Mouse (Mus musculus): ENCODE data around the gene Wfdc11.
"Not testable (repeated sequence)": the region's sequence is repeated elsewhere in the genome, so short reads cannot be mapped to it uniquely, and the experiment has no call there.

Gene Wfdc11

DNA sequence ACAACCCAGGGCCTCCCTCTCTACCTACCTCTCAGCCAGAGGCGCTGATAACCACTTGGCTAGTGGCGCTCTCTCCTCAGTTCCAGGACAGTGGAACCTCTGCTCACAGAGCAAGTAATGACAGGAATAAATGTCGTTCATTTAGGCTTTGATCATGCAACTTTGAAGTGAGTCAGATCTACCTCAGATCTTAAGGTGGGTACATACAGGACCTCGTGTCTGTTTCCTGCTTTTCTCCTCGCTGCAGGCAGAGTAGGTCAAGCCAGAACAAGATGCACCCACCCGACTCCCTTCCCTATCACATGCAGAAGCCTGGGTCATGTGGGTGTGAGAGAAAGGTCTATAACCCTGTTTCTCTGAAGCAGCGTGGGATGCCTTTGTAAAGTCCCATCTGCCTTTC, at the start of gene Wfdc11:
Wfdc11 (minus strand) TSS at position 101 of the 400 bp plus-strand sequence.
- no peak for DNase-seq (ENCODE audit: extremely low read depth, low read depth)

DNA sequence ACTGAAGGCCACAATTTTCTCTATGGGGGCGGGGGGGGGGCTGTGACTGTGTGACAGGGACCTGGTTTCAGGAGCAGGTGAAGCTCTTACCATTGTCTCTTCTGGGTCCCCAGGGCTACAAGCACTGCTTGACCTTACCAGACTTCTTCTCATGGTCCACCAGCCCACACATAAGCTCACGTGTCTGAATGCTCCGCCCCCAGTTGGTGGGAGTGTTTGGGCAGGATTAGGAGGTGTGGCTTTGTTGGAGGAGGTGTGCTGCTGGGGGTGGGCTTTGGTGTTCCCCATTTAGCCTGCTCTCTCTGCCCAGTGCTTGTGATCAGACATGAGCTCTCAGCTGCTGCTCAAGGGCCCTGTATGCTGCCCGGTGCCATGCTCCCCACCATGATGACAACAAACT, 49.4 kb upstream of the Wfdc11 start:
- no peak for DNase-seq (ENCODE audit: extremely low read depth, low read depth)

DNA sequence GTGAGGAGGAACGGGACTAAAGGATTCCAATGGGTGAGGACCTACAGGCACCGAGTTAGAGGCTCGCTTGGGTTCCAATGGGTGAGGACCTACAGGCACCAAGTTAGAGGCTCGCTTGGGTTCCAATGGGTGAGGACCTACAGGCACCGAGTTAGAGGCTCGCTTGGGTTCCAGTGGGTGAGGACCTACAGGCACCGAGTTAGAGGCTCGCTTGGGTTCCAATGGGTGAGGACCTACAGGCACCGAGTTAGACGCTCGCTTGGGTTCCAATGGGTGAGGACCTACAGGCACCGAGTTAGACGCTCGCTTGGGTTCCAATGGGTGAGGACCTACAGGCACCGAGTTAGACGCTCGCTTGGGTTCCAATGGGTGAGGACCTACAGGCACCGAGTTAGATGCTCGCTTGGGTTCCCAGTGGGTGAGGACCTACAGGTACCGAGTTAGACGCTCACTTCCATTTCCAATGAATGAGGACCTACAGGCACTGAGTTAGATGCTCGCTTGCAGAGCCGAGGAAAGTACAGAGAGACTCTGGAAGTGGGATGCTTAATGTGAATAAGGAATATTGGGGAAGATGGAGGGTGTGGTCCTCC, 42.4 kb upstream of the Wfdc11 start:
- not testable (repeated sequence) for DNase-seq (ENCODE audit: extremely low read depth, low read depth)

DNA sequence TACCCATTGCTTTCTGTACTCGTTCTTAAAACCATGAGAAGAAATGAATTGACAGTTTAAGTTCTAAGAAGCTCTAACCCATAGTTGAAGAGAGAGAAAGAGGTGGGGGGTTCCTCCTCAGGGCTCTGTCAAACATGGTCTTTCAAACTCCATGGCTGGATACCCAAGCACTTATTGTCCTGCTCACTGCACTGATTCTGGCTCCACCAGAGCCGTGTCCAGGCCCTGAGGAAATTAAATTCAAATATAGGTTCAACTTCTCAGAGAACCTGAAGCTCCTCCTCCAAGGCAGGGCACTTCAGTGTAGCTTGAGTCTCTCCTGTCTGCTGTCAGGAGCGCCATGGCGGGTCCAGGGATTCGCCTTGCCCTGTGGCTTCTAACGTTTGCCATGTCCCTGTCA, 41.1 kb upstream of the Wfdc11 start, which contains the start of gene Spint5:
Spint5 (plus strand) TSS at position 301 of the 400 bp plus-strand sequence.
- DNase-seq (ENCODE audit: extremely low read depth, low read depth): no peak

- DNase-seq (ENCODE audit: extremely low read depth, low read depth): no peak
Observed at GRCm38 (mm10) chr2:164705991-164706390, 32.1 kb upstream of the Wfdc11 start.

DNA sequence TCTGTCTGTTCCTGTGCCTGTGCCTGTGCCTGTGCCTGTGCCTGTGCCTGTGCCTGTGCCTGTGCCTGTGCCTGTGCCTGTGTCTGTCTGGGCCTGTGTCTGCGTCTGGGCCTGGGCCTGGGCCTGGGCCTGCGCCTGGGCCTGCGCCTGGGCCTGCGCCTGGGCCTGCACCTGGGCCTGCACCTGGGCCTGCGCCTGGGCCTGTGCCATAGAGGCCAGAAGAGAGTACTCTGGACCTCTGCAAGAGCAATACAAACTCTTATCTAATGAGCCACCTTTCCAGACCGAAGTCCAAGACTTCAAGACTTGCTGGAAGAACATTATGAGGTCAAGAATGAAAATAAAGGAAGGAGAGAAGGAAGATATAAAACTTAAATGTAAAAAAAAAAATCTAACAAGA, 31.4 kb upstream of the Wfdc11 start:
- DNase-seq (ENCODE audit: extremely low read depth, low read depth): no peak

DNA sequence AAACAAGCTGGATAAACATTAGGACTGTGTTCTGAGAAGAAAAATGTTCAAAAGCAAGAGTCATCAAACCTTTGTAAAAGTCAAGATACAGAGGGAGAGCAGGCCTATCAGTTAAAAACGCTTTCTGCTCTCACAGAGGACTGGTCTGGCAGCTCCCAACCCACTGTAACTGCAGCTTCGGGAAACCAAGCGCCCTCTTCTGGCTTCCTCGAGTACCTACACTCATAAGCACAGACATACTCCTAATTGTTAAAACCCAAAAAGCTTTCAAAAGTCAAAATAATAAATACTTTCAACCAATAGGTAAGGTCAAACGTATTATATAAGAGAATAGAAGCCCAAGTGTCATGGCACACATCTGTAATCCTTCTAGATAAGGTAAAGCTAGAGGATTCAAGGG, 30.3 kb upstream of the Wfdc11 start:
- no peak for DNase-seq (ENCODE audit: extremely low read depth, low read depth)

DNA sequence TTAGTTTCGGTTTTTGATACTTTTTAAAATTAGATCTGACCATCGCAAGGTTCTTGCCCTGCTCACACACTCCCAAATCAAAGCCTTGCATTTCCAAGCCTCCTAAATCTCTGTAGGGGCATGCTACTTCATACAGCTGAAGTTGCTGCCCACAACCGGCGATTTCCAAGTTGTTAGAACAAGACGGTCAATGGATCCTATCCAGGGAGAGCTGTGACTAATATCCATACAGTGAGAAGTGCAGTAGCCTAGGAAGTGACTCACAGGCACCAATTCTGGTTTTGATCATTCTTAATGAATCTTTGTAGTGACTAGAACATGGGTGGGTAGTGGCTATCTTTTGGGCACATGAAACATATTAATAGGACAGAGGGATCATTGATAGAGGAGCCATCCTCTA, 27.9 kb upstream of the Wfdc11 start:
- DNase-seq (ENCODE audit: extremely low read depth, low read depth): no peak

- no peak for DNase-seq (ENCODE audit: extremely low read depth, low read depth)
Observed at GRCm38 (mm10) chr2:164700959-164701358, 27.1 kb upstream of the Wfdc11 start.

- DNase-seq (ENCODE audit: extremely low read depth, low read depth): no peak
Observed at GRCm38 (mm10) chr2:164698201-164698600, 24.3 kb upstream of the Wfdc11 start, which contains the start of gene Spint4. Spint4 (plus strand) TSS chr2:164698501.

DNA sequence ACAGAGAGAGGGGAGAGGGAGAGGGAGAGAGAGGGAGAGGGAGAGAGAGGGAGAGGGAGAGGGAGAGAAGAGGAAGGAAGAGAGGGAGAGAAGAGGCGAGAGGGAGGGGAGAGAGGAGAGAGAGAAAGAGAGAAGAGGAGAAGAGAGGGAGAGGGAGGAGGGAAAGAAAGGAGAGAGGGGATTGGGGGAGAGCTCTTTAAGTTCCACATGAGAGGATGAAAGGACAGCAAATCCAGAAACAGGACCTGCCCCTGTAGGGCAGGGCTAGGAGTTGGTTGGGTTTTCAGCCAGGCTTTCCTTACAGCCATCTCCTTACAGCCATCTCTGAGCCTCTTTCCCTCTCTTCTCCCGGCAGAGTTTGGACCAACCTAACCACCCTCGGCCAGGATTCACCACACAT, 10.9 kb upstream of the Wfdc11 start, which contains the start of gene Wfdc13:
Wfdc13 (plus strand) TSS at position 301 of the 400 bp plus-strand sequence.
- DNase-seq (ENCODE audit: extremely low read depth, low read depth): no peak

DNA sequence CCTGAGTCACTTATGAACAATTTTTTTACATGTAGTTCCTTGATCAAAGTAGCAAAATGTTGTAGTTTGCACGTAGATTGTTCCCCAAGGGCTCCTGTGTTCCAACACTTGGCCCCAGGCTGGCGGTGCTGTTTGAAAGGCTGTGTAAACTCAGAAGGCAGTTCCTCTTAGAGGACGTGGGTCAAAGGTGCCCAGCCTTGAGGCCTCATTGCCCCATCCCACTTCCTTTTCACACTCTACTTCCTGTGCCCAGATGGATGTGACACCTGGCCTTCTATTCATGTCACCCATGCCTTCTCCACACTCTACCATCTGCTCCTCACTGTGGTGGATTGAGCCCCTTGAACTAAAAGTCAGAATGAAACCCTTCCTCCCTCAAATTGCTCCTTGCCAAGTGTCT, 6.0 kb upstream of the Wfdc11 start:
- no peak for DNase-seq (ENCODE audit: extremely low read depth, low read depth)

DNA sequence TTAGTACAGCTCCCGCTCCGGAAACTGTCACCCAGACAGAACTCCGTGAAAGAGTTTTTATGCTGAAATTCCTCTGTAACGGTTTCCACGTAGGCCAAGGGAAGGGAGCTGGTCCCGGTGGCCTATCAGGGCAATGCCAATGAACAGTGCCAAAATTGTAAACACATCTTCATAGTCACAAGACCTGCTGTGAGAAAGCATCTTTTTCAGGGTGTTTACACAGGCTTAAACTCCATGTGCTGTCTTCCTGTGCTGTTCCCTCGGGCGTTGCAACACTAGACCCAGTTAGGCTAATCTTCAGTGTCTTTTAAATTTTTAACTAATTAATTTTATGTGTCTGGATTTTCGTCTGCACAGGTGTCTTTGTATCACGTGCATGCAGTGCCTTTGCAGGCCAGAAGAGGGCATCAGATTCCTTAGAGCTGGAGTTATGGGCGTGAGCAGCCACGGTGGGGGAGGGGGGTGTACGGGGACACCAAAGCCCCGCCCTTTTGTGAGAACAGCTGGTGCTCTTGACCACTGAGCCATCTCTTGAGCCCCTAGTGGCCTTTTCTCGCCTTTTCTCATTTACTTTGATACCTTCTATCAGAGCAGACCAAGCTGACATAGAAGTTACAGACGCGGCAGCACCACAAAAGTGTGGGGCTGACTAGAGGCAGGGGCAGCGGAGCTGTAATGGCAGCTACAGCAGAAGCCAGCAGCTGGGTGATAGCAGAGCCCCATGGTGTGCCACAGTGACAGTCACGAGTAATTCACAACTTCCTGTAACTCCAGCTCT, 5.2 kb upstream of the Wfdc11 start:
- peak; percentile 18 for DNase-seq (ENCODE audit: extremely low read depth, low read depth)

DNA sequence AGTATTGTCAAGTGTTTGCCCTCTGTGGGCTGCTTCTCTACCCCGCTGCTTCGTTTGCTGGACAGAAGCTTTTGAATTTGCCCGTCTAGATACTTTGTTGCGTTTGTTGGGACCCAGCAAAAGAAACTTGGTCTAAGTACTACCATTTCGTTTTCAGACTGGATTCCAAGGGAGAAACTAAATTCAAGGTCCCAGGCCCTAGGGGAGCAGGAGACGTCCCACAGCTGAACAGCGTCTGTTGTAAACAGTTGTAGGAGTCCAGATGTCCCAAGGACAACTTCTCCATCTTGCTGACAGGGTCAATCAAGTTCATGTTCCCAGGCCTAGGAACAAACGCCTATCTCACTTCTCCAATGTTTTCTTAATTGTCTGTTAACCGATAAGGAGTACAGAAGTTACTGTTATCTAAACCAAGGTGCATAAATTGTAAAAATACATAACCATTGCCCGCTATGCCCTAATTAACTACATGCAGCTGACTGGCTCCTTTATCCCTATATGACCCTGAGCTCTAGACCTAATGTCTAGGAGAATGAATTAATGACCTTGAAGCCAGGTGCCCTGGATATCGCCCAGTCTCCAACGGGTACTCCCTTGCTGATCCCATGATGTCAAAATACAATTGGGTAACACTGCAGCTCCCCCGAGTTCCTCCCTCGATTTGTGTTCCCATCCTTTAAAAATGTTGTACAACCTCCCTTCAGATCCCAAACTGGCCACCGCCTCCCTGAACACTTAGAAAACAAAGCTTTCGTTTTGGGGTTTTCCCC, 3.2 kb upstream of the Wfdc11 start:
- DNase-seq (ENCODE audit: extremely low read depth, low read depth): peak; percentile 80

- no peak for DNase-seq (ENCODE audit: extremely low read depth, low read depth)
Observed at GRCm38 (mm10) chr2:164676103-164676502, 2.2 kb upstream of the Wfdc11 start.

DNA sequence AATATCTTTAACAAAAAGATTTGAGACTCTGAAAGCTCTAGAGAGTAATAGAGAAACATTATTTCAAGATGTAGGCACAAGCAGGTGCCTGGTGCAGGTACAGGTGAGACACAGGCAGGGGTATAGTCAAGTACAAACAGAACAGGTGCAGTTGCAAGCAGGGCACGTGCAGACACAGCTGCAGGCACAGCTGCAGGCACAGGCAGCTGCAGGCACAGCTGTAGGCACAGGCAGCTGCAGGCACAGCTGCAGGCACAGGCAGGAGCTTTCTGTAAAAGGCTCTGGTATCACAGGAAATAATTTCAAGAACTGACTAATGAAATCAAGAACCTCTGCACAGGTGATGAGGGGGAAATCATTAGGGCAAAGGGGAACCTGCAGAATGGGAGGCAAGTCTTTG, 2.9 kb downstream of the Wfdc11 start:
- no peak for DNase-seq (ENCODE audit: extremely low read depth, low read depth)

DNA sequence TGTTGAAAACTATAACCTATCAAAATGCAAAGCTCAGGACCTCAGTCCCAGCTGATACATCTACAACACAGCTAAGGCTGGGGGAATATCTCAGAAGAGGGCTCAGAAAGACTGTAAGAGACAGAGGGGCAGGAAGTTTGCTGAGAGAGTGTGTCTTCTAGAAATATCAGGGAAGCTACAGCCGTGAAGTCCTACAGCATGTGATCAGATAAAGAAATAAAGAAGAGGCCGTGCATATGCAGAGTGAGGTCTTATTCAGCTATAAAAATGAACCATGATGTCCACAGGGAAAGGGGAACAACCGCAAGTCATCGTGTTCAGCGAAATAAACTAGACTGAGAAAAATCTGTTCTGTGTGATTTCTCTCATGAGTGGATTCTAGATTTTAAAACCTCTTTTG, 3.6 kb downstream of the Wfdc11 start:
- peak; percentile 47 for DNase-seq (ENCODE audit: extremely low read depth, low read depth)

- DNase-seq (ENCODE audit: extremely low read depth, low read depth): no peak
Observed at GRCm38 (mm10) chr2:164664851-164665250, 9.0 kb downstream of the Wfdc11 start.

DNA sequence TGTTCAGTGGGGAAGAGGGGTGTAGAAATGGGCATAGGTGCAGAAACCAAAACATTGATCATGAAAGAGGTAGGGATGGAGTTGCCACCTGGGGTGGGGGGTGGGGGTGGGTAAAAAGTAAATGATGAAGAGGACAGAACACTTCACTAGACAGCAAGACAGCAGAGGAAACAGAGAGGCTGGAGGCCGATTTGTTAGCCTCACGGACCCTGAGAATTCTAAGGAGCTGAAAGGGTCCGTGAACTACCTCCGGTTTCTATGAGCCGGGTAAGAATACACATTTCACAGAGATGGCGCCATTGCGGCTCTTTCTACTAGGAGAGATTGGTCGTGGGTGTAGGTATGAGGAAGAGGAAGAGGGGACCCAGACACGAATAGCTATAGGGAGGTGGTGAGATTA, 17.4 kb downstream of the Wfdc11 start, which contains the start of gene Wfdc9:
Wfdc9 (minus strand) TSS at position 101 of the 400 bp plus-strand sequence.
- no peak for DNase-seq (ENCODE audit: extremely low read depth, low read depth)

DNA sequence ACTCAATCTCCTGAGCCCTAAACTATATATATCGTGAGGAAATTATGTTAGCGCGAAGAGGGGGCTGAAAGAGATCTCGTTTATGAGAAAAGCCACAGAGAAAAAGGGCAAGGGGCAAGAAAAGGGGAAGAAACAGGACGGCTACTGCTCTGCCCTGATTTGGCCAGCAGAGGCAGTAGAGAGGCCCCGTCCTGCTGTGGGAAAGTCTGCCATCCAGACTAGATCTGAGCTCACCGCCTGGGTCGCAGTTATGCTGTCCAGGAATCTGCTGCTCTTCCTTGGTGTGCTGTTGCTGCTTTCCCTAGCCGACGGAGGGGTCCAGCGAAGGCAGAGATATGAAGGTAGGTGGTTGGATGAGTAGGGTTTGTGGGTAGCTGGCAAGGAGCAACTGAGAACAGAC, 18.0 kb downstream of the Wfdc11 start, which contains the start of gene Wfdc10:
Wfdc10 (plus strand) TSS at position 189 of the 400 bp plus-strand sequence.
- DNase-seq (ENCODE audit: extremely low read depth, low read depth): peak; percentile 25

GRCm38 (mm10) chr2:164641881-164642673, 31.8 kb downstream of the Wfdc11 start:
- DNase-seq (ENCODE audit: extremely low read depth, low read depth): no peak
